Mouse (Mus musculus) hindlimb bud, embryonic 11.5 days (tissue): Measurements from ENCODE around the gene Ptar1.
"Not testable (repeated sequence)": the region's sequence is repeated elsewhere in the genome, so short reads cannot be mapped to it uniquely, and the experiment has no call there.

Experiments used
- DNase-seq: peaks from one replicate; pipeline ENCODE4 v3.0.0-alpha.2; 2012; ENCODE audit warnings: low read depth, low spot score; ENCODE audit errors: extremely low spot score

Ptar1 gene

GRCm38 (mm10) chr19:23687296-23688021, at the start of gene Ptar1:
TSS of gene Ptar1 (plus strand) at chr19:23687429.
- peak; percentile 52 for DNase-seq

GRCm38 (mm10) chr19:23643819-23644218, 43.4 kb upstream of the Ptar1 start:
- DNase-seq = no peak

- no peak for DNase-seq
These were observed 41.9 kb upstream of the Ptar1 start for GRCm38 (mm10) chr19:23645347-23645746.

- DNase-seq = no peak
These were observed 39.9 kb upstream of the Ptar1 start for GRCm38 (mm10) chr19:23647308-23647707.

- peak; percentile 22 for DNase-seq
These were observed 34.6 kb upstream of the Ptar1 start, which contains the start of gene 1700028P14Rik for GRCm38 (mm10) chr19:23652644-23653043. TSS of gene 1700028P14Rik (minus strand) at chr19:23652812.

- DNase-seq = no peak
These were observed 34.1 kb upstream of the Ptar1 start for GRCm38 (mm10) chr19:23653154-23653553.

GRCm38 (mm10) chr19:23657261-23657932, 29.8 kb upstream of the Ptar1 start:
- DNase-seq = no peak

GRCm38 (mm10) chr19:23658350-23658749, 28.9 kb upstream of the Ptar1 start:
- no peak for DNase-seq

GRCm38 (mm10) chr19:23664083-23664482, 23.1 kb upstream of the Ptar1 start:
- DNase-seq = no peak

GRCm38 (mm10) chr19:23668142-23668655, 19.0 kb upstream of the Ptar1 start:
- DNase-seq = no peak

GRCm38 (mm10) chr19:23673021-23673420, 14.2 kb upstream of the Ptar1 start:
- DNase-seq = no peak

- not testable (repeated sequence) for DNase-seq
These were observed 11.6 kb upstream of the Ptar1 start for GRCm38 (mm10) chr19:23675656-23676055.

- no peak for DNase-seq
These were observed 300 bp upstream of the Ptar1 start for GRCm38 (mm10) chr19:23686962-23687295.

- DNase-seq = no peak
These were observed 1.3 kb downstream of the Ptar1 start for GRCm38 (mm10) chr19:23688421-23688946.

- no peak for DNase-seq
These were observed 7.1 kb downstream of the Ptar1 start for GRCm38 (mm10) chr19:23694344-23694743.

- DNase-seq = no peak
These were observed 10.6 kb downstream of the Ptar1 start for GRCm38 (mm10) chr19:23697861-23698260.

GRCm38 (mm10) chr19:23698366-23698765, 11.1 kb downstream of the Ptar1 start:
- no peak for DNase-seq

GRCm38 (mm10) chr19:23699131-23699530, 11.9 kb downstream of the Ptar1 start:
- DNase-seq = no peak

GRCm38 (mm10) chr19:23702896-23703295, 15.7 kb downstream of the Ptar1 start:
- no peak for DNase-seq

- no peak for DNase-seq
These were observed 18.2 kb downstream of the Ptar1 start for GRCm38 (mm10) chr19:23705383-23705782.

GRCm38 (mm10) chr19:23746506-23746905, 59.3 kb downstream of the Ptar1 start:
- no peak for DNase-seq

- no peak for DNase-seq
These were observed 69.8 kb downstream of the Ptar1 start for GRCm38 (mm10) chr19:23757011-23757410.
